Mouse (Mus musculus): ENCODE data around the gene Fnip2. TPM values are rescaled to one million over a fixed set of nuclear protein-coding genes. Genes with fewer than 3 reads are reported as not detected.
A peak's percentile ranks its signal among the peaks of the same experiment; 100 is the strongest.

Fnip2 gene
- total and polyA plus RNA-seq, 2 experiments from 2014 or later, result 4.6 to 22.4 TPM

DNA sequence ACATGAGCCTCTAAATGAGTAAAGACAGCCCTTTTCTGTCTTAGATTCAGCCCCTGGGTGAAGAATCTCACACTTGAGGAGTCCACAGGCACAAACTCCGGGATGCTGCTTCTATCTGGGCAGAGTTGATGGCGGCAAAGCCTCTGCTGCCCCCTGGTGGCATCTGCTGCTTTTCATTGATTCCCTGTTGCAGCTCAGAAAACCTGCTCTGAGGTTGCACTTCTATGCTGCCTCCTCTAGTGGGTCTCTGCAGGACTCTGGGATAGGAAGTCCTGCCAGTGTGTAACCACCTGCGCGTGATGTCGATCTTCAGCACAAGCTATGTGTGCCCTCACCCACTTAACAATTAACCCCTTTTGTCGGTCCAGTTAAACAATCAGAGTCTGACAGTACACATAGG is 19.2 kb upstream of the Fnip2 start:
- no peak overlapping the region for H3K4me3 ChIP-seq (ENCODE audit: low read length)
- DNase-seq (ENCODE audit: low spot score), result peak; percentile 95
- WGBS, result 5% methylated on average over 6 of the region's 6 CpGs
- peak; percentile 98 for TF ChIP-seq CTCF (IDR thresholded peaks at IDR 0.05; ENCODE audit: low read depth)
- H3K4me1 ChIP-seq (ENCODE audit: insufficient read depth, low read length), result no peaks in the 10 kb centered on the region
- H3K36me3 ChIP-seq (ENCODE audit: insufficient read depth, low read length), result no peaks in the 10 kb centered on the region
- H3K9ac ChIP-seq (replicated peaks; ENCODE audit: low read length), result no peak overlapping the region
- no peaks in the 10 kb centered on the region for H3K9me3 ChIP-seq (ENCODE audit: low read length)
- peak; percentile 81 for ATAC-seq
- no peak overlapping the region for H3K4me2 ChIP-seq (ENCODE audit: low read depth, low read length)
- H3K27ac ChIP-seq, result no peak overlapping the region
- no peaks in the 10 kb centered on the region for H3K27me3 ChIP-seq (ENCODE audit: insufficient read depth, low read length)

DNA sequence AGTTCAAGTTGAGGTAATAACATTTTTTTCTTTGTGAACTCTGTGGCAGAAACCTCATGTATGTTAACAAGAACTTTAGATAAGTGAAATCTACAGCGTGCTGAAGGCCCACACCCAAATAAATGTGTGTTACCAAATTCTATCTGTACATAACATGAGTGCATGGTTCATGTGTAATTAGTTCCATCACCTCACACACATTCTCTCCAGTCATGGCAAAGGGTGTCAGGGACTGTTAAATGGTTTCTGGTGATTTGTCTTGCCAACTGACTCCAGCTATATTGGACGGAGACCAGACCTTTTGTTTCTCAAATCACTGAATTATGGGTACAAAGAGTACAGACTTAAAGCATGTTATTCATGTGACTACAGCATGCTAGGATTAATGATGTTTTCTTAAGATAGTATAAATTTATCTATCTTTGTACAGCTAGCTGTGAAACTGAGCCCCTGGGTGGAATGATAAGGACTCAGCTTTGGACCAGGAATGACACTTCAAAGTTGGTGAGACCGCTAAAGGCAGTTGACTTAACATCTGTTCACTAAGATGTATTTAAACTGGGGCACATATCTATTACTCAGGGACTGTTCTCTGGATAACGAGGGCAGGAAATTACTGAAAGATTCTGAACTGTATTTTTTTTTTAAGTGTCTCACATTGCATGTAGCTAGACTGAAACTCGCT is 12.4 kb upstream of the Fnip2 start:
- no peaks in the 10 kb centered on the region for H3K27me3 ChIP-seq (ENCODE audit: insufficient read depth, low read length)
- no peak overlapping the region for H3K9ac ChIP-seq (replicated peaks; ENCODE audit: low read length)
- WGBS, result 87% methylated on average over 5 of the region's 5 CpGs
- no peak overlapping the region for H3K4me2 ChIP-seq (ENCODE audit: low read depth, low read length)
- no peaks in the 10 kb centered on the region for H3K9me3 ChIP-seq (ENCODE audit: low read length)
- no peaks in the 10 kb centered on the region for H3K36me3 ChIP-seq (ENCODE audit: insufficient read depth, low read length)
- H3K27ac ChIP-seq, result no peak overlapping the region
- no peak for TF ChIP-seq CTCF (IDR thresholded peaks at IDR 0.05; ENCODE audit: low read depth)
- H3K4me1 ChIP-seq (ENCODE audit: insufficient read depth, low read length), result no peaks in the 10 kb centered on the region
- ATAC-seq, result no peak
- DNase-seq (ENCODE audit: low spot score), result no peak
- H3K4me3 ChIP-seq (ENCODE audit: low read length), result no peak overlapping the region

DNA sequence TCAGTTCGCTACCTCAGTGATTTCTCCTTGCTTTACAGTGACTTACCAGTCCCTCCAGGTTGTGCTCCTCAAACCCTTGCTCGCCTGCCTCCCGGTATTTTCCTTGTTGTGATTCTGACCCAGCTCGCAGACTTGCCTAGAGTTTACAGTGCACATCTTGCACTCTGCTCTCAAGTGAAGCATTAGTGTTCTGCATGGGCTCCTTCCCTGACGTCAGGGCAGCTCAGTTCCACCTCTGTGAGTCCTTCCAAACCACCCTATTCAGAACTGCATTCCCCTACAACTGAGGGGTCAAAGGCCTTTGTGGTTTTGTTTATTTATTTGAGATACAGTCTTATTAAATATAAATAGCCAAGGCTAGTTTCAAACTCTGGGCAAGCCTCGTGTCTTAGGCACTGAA is 10.6 kb upstream of the Fnip2 start:
- Histone ChIP-seq H3K9ac (replicated peaks; ENCODE audit: low read length) (no peak overlapping the region), H3K4me2 (ENCODE audit: low read depth, low read length) (no peak overlapping the region), H3K4me1 (ENCODE audit: insufficient read depth, low read length) (no peaks in the 10 kb centered on the region), H3K27ac (no peak overlapping the region), H3K4me3 (ENCODE audit: low read length) (no peak overlapping the region), H3K9me3 (ENCODE audit: low read length) (no peaks in the 10 kb centered on the region), H3K36me3 (ENCODE audit: insufficient read depth, low read length) (no peaks in the 10 kb centered on the region), H3K27me3 (ENCODE audit: insufficient read depth, low read length) (no peaks in the 10 kb centered on the region)
- no peak for ATAC-seq
- WGBS, result 75% methylated on average over 6 of the region's 6 CpGs
- DNase-seq (ENCODE audit: low spot score), result no peak
- TF ChIP-seq CTCF (IDR thresholded peaks at IDR 0.05; ENCODE audit: low read depth), result no peak

- no peak overlapping the region for H3K4me2 ChIP-seq (ENCODE audit: low read depth, low read length)
- 88% methylated on average over 6 of the region's 6 CpGs for WGBS
- H3K4me1 ChIP-seq (ENCODE audit: insufficient read depth, low read length), result no peaks in the 10 kb centered on the region
- no peaks in the 10 kb centered on the region for H3K27me3 ChIP-seq (ENCODE audit: insufficient read depth, low read length)
- H3K9me3 ChIP-seq (ENCODE audit: low read length), result no peaks in the 10 kb centered on the region
- H3K27ac ChIP-seq, result no peak overlapping the region
- no peaks in the 10 kb centered on the region for H3K36me3 ChIP-seq (ENCODE audit: insufficient read depth, low read length)
- ATAC-seq (no peak), DNase-seq (ENCODE audit: low spot score) (no peak)
- H3K9ac ChIP-seq (replicated peaks; ENCODE audit: low read length), result no peak overlapping the region
- TF ChIP-seq CTCF (IDR thresholded peaks at IDR 0.05; ENCODE audit: low read depth), result no peak
- no peak overlapping the region for H3K4me3 ChIP-seq (ENCODE audit: low read length)
Observed at GRCm38 (mm10) chr3:79577606-79578005, 10.0 kb upstream of the Fnip2 start.

DNA sequence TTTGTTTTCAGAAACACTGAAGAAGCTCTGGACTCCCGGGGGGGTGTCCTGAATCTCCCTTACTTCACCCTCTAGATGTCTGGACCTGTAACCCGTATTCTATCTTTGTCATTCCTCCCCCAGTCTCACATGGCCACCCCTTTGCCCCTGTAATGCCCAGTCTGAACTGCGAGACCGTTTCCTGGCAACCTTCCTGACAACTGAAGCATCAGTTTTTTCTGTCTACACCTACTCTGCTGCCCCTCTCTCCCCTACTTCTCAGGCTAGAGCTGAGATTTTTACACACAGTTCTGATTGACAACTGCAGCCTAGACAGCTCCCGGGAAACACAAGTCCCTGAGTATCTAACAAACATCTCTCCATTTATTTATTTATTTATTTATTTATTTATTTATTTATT is 9.3 kb upstream of the Fnip2 start:
- no peak overlapping the region for H3K9ac ChIP-seq (replicated peaks; ENCODE audit: low read length)
- peak; percentile 29 for DNase-seq (ENCODE audit: low spot score)

GRCm38 (mm10) chr3:79576468-79576816 is 8.8 kb upstream of the Fnip2 start:
- Histone ChIP-seq H3K9ac (replicated peaks; ENCODE audit: low read length) (no peak overlapping the region), H3K27me3 (ENCODE audit: insufficient read depth, low read length) (no peaks in the 10 kb centered on the region), H3K4me2 (ENCODE audit: low read depth, low read length) (peak overlapping the region; percentile 23; the same call in 1 of the 2 replicates), H3K9me3 (ENCODE audit: low read length) (no peaks in the 10 kb centered on the region), H3K36me3 (ENCODE audit: insufficient read depth, low read length) (no peaks in the 10 kb centered on the region), H3K27ac (no peak overlapping the region), H3K4me3 (ENCODE audit: low read length) (no peak overlapping the region), H3K4me1 (ENCODE audit: insufficient read depth, low read length) (no peaks in the 10 kb centered on the region)
- no peak for TF ChIP-seq CTCF (IDR thresholded peaks at IDR 0.05; ENCODE audit: low read depth)
- WGBS, result 19% methylated on average over 3 of the region's 3 CpGs
- 0 out of 2 replicates have a peak, but pooled peaks have one; percentile 11 for ATAC-seq
- DNase-seq (ENCODE audit: low spot score), result no peak

More for the DNA sequence above, 9.3 kb upstream of the Fnip2 start:
- no peak for TF ChIP-seq CTCF (IDR thresholded peaks at IDR 0.05; ENCODE audit: low read depth)
- Histone ChIP-seq H3K27ac (no peak overlapping the region), H3K4me3 (ENCODE audit: low read length) (no peak overlapping the region), H3K4me2 (ENCODE audit: low read depth, low read length) (no peak overlapping the region; the same call in 1 of the 2 replicates), H3K36me3 (ENCODE audit: insufficient read depth, low read length) (no peaks in the 10 kb centered on the region), H3K27me3 (ENCODE audit: insufficient read depth, low read length) (no peaks in the 10 kb centered on the region), H3K4me1 (ENCODE audit: insufficient read depth, low read length) (no peaks in the 10 kb centered on the region), H3K9me3 (ENCODE audit: low read length) (no peaks in the 10 kb centered on the region)
- 20% methylated on average over 5 of the region's 5 CpGs for WGBS
- peak; percentile 41; the same call in 1 of the 2 replicates for ATAC-seq
